Mouse (Mus musculus) forebrain, embryonic 15.5 days (tissue): Measurements from ENCODE around the gene Heyl. TPM values are rescaled to one million over a fixed set of nuclear protein-coding genes. Genes with fewer than 3 reads are reported as not detected.
"Not testable (repeated sequence)": the region's sequence is repeated elsewhere in the genome, so short reads cannot be mapped to it uniquely, and the experiment has no call there.

Source experiments
- ATAC-seq: fragments of 200-750 bp; cut with Nextera tagmentation; replicated peaks from 2 replicates; pipeline ENCODE4 v1.8.0; 2017; ENCODE audit warnings: mild to moderate bottlenecking, moderate TSS enrichment, moderate library complexity
- H3K27ac ChIP-seq: fragments of 300-500 bp; sonication (generic); replicated peaks from 2 replicates; pipeline ENCODE4 v1.5.1; 2015; ENCODE audit warnings: mild to moderate bottlenecking, inconsistent platforms
- H3K27me3 ChIP-seq: fragments of 300-500 bp; sonication (generic); 2 replicates; pipeline ENCODE4 v1.6.1; 2015; ENCODE audit warnings: inconsistent platforms
- H3K36me3 ChIP-seq: fragments of 300-500 bp; sonication (generic); 2 replicates; pipeline ENCODE4 v1.6.1; 2015; ENCODE audit warnings: mild to moderate bottlenecking, inconsistent platforms
- H3K4me1 ChIP-seq: fragments of 300-500 bp; sonication (generic); 2 replicates; pipeline ENCODE4 v1.6.1; 2015; ENCODE audit warnings: inconsistent platforms
- H3K4me2 ChIP-seq: fragments of 300-500 bp; sonication (generic); replicated peaks from 2 replicates; pipeline ENCODE4 v1.6.1; 2015; ENCODE audit warnings: mild to moderate bottlenecking, inconsistent platforms
- H3K4me3 ChIP-seq: fragments of 300-500 bp; sonication (generic); 2 replicates; pipeline ENCODE4 v1.5.1; 2015; ENCODE audit warnings: mild to moderate bottlenecking, inconsistent platforms
- H3K9ac ChIP-seq: fragments of 300-500 bp; sonication (generic); replicated peaks from 2 replicates; pipeline ENCODE4 v1.6.1; 2015; ENCODE audit warnings: mild to moderate bottlenecking, inconsistent platforms
- H3K9me3 ChIP-seq: fragments of 300-500 bp; sonication (generic); 2 replicates; pipeline ENCODE4 v1.6.1; 2016; ENCODE audit warnings: inconsistent platforms
- WGBS: fragments of 180-500 bp; shearing (Covaris S2); methylation state at CpG from one replicate; pipeline ENCODE4 v1.1.7; 2015; ENCODE audit warnings: mixed read lengths; 5-methylcytosine and 5-hydroxymethylcytosine counted together
- polyA plus RNA-seq: library from polyadenylated mRNA; unstranded; fragments of >200 nt; fragmentation: Nextera tagmentation; extraction: Ambion mirVana; gene quantifications from 2 replicates; pipeline ENCODE4 v1.2.1, GENCODE M21; 2015

Gene Heyl
- polyA plus RNA-seq, 1 experiment from 2014 or later: 4.3 TPM

- peaks cover 83% of the 10 kb centered on the region for H3K36me3 ChIP-seq
Observed at GRCm38 (mm10) chr4:123293661-123294443, 60.5 kb downstream of the Heyl start.

DNA sequence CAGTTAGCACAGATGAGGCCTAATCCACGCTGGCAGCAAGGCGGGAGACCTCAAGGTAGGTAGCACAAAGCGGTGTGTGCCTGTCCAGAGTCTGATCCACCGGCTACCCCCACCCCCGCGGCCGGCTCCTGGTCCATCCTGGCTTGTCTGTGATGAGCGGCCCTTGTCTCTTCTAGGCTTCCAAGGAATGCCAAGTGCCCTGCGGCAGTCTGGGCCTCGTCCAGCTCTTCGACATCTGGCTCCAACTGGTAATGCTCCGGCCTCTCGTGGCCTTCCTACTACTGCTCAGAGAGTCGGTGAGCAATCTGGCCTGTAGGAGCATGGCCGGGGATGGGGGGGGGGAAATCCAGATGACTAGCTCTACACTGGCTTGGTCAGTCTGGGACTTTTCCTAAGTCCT, 61.7 kb downstream of the Heyl start:
- 93% methylated on average over 15 of the region's 15 CpGs for WGBS
- H3K36me3 ChIP-seq: peaks cover 80% of the 10 kb centered on the region
- not testable (repeated sequence) for H3K4me3 ChIP-seq, H3K9ac ChIP-seq, H3K4me1 ChIP-seq, H3K9me3 ChIP-seq, H3K27ac ChIP-seq, H3K27me3 ChIP-seq, ATAC-seq, H3K4me2 ChIP-seq

More at GRCm38 (mm10) chr4:123293661-123294443, 60.5 kb downstream of the Heyl start:
- no peak overlapping the region for H3K4me2 ChIP-seq
- H3K9me3 ChIP-seq: no peaks in the 10 kb centered on the region
- no peak overlapping the region for H3K9ac ChIP-seq
- no peak overlapping the region for H3K4me3 ChIP-seq
- H3K27me3 ChIP-seq: no peaks in the 10 kb centered on the region
- H3K27ac ChIP-seq: no peak overlapping the region
- ATAC-seq: no peak
- WGBS: 84% methylated on average over 7 of the region's 7 CpGs
- H3K4me1 ChIP-seq: no peaks in the 10 kb centered on the region

- Histone ChIP-seq H3K36me3 (peaks cover 82% of the 10 kb centered on the region), H3K4me2 (no peak overlapping the region), H3K27me3 (no peaks in the 10 kb centered on the region), H3K9ac (no peak overlapping the region), H3K9me3 (no peaks in the 10 kb centered on the region), H3K4me3 (no peak overlapping the region), H3K4me1 (no peaks in the 10 kb centered on the region), H3K27ac (no peak overlapping the region)
- 91% methylated on average over 21 of the region's 21 CpGs for WGBS
- no peak for ATAC-seq
Observed at GRCm38 (mm10) chr4:123295516-123296147, 62.3 kb downstream of the Heyl start.

GRCm38 (mm10) chr4:123296148-123296534, 62.8 kb downstream of the Heyl start:
- Histone ChIP-seq H3K9me3 (no peaks in the 10 kb centered on the region), H3K4me2 (no peak overlapping the region), H3K36me3 (peaks cover 80% of the 10 kb centered on the region), H3K27me3 (no peaks in the 10 kb centered on the region), H3K4me3 (no peak overlapping the region), H3K9ac (no peak overlapping the region), H3K4me1 (no peaks in the 10 kb centered on the region), H3K27ac (no peak overlapping the region)
- WGBS: 86% methylated on average over 5 of the region's 5 CpGs
- no peak for ATAC-seq

DNA sequence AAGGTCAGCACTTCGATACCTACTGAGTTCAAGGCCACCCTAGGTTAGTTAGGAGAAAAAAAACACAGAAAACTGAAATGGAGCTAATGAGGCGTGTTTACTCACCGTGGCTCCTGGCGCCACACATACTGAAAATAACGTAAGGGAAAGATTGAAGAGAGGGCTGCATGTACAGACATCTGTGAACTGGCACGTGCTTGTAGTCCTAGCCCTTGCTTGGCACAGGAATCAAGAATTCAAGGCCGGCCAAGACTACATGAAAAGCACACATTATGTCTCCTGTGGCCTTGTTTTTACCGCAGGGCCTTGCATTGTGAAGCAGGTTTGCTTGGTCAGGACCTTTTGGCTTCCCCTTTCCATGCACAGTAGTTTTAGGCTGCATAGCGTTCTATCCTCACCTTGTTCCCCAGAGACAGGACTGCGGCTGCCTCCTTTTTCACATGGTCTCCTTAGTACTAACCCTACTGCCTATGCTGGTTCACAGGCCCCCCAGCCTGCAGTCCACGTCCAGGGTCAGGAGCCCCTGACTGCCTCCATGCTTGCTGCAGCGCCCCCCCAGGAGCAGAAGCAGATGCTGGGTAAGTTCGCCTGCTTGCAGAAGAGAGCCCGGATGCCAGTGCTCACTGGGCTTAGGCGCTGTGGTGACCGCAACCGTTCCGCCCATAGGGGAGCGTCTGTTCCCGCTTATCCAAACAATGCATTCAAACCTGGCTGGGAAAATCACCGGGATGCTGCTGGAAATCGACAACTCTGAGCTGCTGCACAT, 64.0 kb downstream of the Heyl start:
- Histone ChIP-seq H3K36me3 (peaks cover 76% of the 10 kb centered on the region), H3K9ac (no peak overlapping the region), H3K9me3 (no peaks in the 10 kb centered on the region), H3K4me3 (no peak overlapping the region), H3K27me3 (no peaks in the 10 kb centered on the region), H3K4me2 (no peak overlapping the region), H3K27ac (no peak overlapping the region), H3K4me1 (no peaks in the 10 kb centered on the region)
- ATAC-seq: no peak
- 90% methylated on average over 22 of the region's 22 CpGs for WGBS

DNA sequence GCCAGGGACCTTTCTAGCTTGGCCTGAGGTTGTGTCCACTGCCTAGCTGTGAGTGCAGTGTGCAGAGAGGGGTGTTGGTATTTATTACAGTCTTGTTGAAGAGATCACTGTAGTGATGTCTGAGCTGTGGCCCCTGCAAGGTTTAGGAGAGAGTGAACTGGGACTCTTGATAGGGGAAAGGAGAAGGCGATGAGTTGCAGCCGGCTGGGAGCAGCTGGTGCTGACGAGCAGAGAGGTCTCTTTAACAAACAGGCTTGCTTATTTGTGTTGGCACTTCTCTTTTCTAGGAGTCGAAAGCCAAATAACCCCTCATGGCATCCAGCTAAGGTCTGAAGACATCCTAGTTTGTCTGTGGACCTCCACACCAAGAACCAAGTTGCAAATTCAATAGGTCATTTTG, 64.9 kb downstream of the Heyl start:
- no peak overlapping the region for H3K4me2 ChIP-seq
- H3K4me3 ChIP-seq: no peak overlapping the region
- 89% methylated on average over 4 of the region's 4 CpGs for WGBS
- no peak overlapping the region for H3K27ac ChIP-seq
- H3K9me3 ChIP-seq: no peaks in the 10 kb centered on the region
- no peaks in the 10 kb centered on the region for H3K27me3 ChIP-seq
- no peaks in the 10 kb centered on the region for H3K4me1 ChIP-seq
- ATAC-seq: no peak
- H3K36me3 ChIP-seq: peaks cover 75% of the 10 kb centered on the region
- no peak overlapping the region for H3K9ac ChIP-seq

DNA sequence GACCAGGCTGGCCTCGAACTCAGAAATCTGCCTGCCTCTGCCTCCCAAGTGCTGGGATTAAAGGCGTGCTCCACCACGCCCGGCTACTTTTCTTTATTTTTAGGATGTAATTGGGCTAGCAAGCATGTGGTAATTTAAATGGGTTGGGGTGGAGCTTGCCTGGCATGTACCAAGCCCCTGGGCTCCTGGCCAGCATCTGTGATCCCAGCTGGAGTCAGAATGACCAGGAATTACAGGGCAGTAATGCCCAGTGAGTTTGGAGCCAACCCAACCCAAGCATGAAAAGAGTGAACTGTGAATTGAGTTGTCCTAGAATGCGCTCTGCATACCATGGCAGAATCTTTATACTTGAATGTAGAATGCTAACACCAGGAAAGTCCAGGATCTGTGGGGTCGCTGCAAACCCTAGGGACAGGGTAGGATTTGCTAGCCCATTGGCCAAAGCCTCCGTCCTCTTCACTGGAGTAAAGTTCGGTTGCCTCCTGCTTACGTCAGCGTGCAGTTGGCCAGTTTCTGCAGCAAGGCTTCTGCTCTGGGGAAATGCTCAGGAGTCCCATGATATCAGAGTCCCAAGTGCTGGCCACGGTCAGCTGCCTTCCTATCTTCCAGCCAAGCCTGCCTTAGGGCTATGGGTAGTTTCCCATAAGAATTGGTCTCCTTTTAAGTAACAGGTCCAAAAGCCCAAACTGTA, 65.8 kb downstream of the Heyl start:
- H3K27me3 ChIP-seq: no peaks in the 10 kb centered on the region
- H3K9ac ChIP-seq: no peak overlapping the region
- ATAC-seq: no peak
- H3K4me2 ChIP-seq: no peak overlapping the region
- H3K4me3 ChIP-seq: no peak overlapping the region
- peaks cover 70% of the 10 kb centered on the region for H3K36me3 ChIP-seq
- H3K27ac ChIP-seq: no peak overlapping the region
- H3K4me1 ChIP-seq: no peaks in the 10 kb centered on the region
- 93% methylated on average over 11 of the region's 11 CpGs for WGBS
- H3K9me3 ChIP-seq: no peaks in the 10 kb centered on the region

Other genes with a start within 250 kb of the Heyl start
- 88.8 and 91.3 TPM in 2 replicates for gene Mycl, start 237.9 kb upstream of the Heyl start, polyA plus RNA-seq
- gene Trit1, start 217.0 kb upstream of the Heyl start, polyA plus RNA-seq: 31.6 and 33.5 TPM in 2 replicates
- gene Bmp8b, start 128.4 kb upstream of the Heyl start, polyA plus RNA-seq: 0.23 TPM in 1 of 2 replicates, not detected in the other
- 0.17 and 0.19 TPM in 2 replicates for gene Oxct2b, start 117.3 kb upstream of the Heyl start, polyA plus RNA-seq
- gene Ppie, start 93.6 kb upstream of the Heyl start, polyA plus RNA-seq: 71.1 and 71.7 TPM in 2 replicates
- 25.3 and 28.3 TPM in 2 replicates for gene Hpcal4, start 50.3 kb upstream of the Heyl start, polyA plus RNA-seq
- 0.15 TPM in 1 of 2 replicates, not detected in the other for gene Nt5c1a, start 32.1 kb upstream of the Heyl start, polyA plus RNA-seq
- gene Pabpc4, start 28.8 kb downstream of the Heyl start, polyA plus RNA-seq: 28.4 and 32.0 TPM in 2 replicates
- not detected in 2 replicates for gene Oxct2a, start 90.1 kb downstream of the Heyl start, polyA plus RNA-seq
- gene Bmp8a, start 109.7 kb downstream of the Heyl start, polyA plus RNA-seq: 0.09 and 0.13 TPM in 2 replicates